Mouse (Mus musculus): Measurements from ENCODE around the gene Olfr873. TPM values are rescaled to one million over a fixed set of nuclear protein-coding genes. Genes with fewer than 3 reads are reported as not detected.

Gene Olfr873
- not detected for polyA plus RNA-seq (2014; fragmentation: Illumina TruSeq; extraction: RNeasy Lipid Tissue Mini Kit (QIAGEN cat#74804); ENCODE audit: low read depth, low replicate concordance)

DNA sequence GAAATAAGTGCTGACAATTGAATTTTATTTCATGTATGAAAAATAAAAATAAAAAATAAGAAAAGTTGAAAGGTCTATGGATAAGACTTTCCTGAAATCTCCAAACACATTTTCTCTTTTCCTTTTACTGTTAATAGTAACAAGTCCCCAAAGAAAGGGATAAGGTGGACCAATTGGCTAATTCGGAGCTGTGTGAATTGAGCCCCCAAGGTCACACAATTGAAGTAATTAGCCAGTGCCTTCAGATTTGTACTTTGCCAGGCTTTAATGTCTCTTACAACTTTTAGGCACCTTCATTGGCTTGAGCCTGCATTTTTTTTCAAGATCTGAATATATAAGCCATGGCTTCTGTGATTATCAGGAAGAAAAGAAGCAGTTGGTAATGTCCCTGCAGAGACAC is at the start of gene Olfr873:
Gene Olfr873 (plus strand): TSS at position 301 of the 400 bp plus-strand sequence.

DNA sequence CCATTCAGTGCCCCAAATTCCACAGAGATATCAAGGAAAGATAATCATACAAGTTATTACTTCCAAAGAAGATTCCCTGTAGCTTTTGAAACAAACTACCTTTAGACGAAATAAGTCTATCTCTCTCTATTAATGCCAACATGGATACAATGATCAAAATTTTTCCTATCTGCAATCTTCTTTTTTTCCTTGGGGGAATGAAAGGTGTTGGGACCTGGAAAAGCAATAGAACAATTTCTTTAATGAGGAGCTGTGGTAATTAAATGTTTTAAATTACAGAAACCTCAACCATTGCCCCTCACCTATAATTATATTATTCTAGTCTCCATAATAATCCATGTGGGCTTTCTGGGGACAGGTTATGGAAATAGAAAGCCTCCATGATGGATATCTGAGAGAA is 16.3 kb upstream of the Olfr873 start, which contains the start of gene Olfr39:
Gene Olfr39 (plus strand): TSS at position 301 of the 400 bp plus-strand sequence.

DNA sequence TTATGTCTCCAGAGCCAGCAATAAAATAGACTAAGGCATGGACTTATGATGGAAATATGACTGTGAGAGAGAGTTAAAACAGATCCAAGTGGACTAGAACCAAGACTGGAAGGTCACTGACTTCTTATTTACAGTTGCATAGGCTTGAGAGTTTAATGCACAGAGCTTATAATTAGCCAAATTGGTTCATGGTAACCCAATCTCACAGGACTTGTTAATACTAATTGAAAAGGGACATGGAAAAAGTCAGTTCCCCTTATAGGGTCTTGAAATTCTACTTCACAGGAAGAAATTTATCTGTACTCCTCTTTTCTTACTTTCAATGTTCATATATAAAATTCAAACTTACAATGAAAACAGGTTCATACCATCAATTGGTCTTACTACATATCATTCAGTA is 37.7 kb downstream of the Olfr873 start, which contains the start of gene Olfr18:
Gene Olfr18 (minus strand): TSS at position 101 of the 400 bp plus-strand sequence.

Other genes starting within 250 kb of the Olfr873 start
- gene Olfr867, start 241.0 kb upstream of the Olfr873 start, polyA plus RNA-seq (2014; fragmentation: Illumina TruSeq; extraction: RNeasy Lipid Tissue Mini Kit (QIAGEN cat#74804); ENCODE audit: low read depth, low replicate concordance), result not detected
- gene Olfr868, start 199.9 kb upstream of the Olfr873 start, polyA plus RNA-seq (2014; fragmentation: Illumina TruSeq; extraction: RNeasy Lipid Tissue Mini Kit (QIAGEN cat#74804); ENCODE audit: low read depth, low replicate concordance), result not detected
- not detected for gene Olfr869, start 169.5 kb upstream of the Olfr873 start, polyA plus RNA-seq (2014; fragmentation: Illumina TruSeq; extraction: RNeasy Lipid Tissue Mini Kit (QIAGEN cat#74804); ENCODE audit: low read depth, low replicate concordance)
- gene Olfr870, start 124.5 kb upstream of the Olfr873 start, polyA plus RNA-seq (2014; fragmentation: Illumina TruSeq; extraction: RNeasy Lipid Tissue Mini Kit (QIAGEN cat#74804); ENCODE audit: low read depth, low replicate concordance), result not detected
- not detected for gene Olfr871, start 86.3 kb upstream of the Olfr873 start, polyA plus RNA-seq (2014; fragmentation: Illumina TruSeq; extraction: RNeasy Lipid Tissue Mini Kit (QIAGEN cat#74804); ENCODE audit: low read depth, low replicate concordance)
- not detected for gene Olfr872, start 61.4 kb upstream of the Olfr873 start, polyA plus RNA-seq (2014; fragmentation: Illumina TruSeq; extraction: RNeasy Lipid Tissue Mini Kit (QIAGEN cat#74804); ENCODE audit: low read depth, low replicate concordance)
- gene Olfr39, start 16.2 kb upstream of the Olfr873 start, polyA plus RNA-seq (2014; fragmentation: Illumina TruSeq; extraction: RNeasy Lipid Tissue Mini Kit (QIAGEN cat#74804); ENCODE audit: low read depth, low replicate concordance), result not detected
- gene Olfr18, start 37.6 kb downstream of the Olfr873 start, polyA plus RNA-seq (2014; fragmentation: Illumina TruSeq; extraction: RNeasy Lipid Tissue Mini Kit (QIAGEN cat#74804); ENCODE audit: low read depth, low replicate concordance), result not detected
- 23.9 TPM for gene Zfp560, start 86.6 kb downstream of the Olfr873 start, polyA plus RNA-seq (2014; fragmentation: Illumina TruSeq; extraction: RNeasy Lipid Tissue Mini Kit (QIAGEN cat#74804); ENCODE audit: low read depth, low replicate concordance)
- 5.8 TPM for gene Zfp26, start 161.6 kb downstream of the Olfr873 start, polyA plus RNA-seq (2014; fragmentation: Illumina TruSeq; extraction: RNeasy Lipid Tissue Mini Kit (QIAGEN cat#74804); ENCODE audit: low read depth, low replicate concordance)
- 19.5 TPM for gene Zfp426, start 194.2 kb downstream of the Olfr873 start, polyA plus RNA-seq (2014; fragmentation: Illumina TruSeq; extraction: RNeasy Lipid Tissue Mini Kit (QIAGEN cat#74804); ENCODE audit: low read depth, low replicate concordance)
- 17.4 TPM for gene Zfp266, start 222.9 kb downstream of the Olfr873 start, polyA plus RNA-seq (2014; fragmentation: Illumina TruSeq; extraction: RNeasy Lipid Tissue Mini Kit (QIAGEN cat#74804); ENCODE audit: low read depth, low replicate concordance)

Data from adipose tissue, adult 10 weeks (tissue).